Mouse (Mus musculus) left cerebral cortex, adult 8-10 months (tissue): Measurements from ENCODE around the gene P4htm. TPM values are rescaled to one million over a fixed set of nuclear protein-coding genes. Genes with fewer than 3 reads are reported as not detected.
"Not testable (repeated sequence)": the region's sequence is repeated elsewhere in the genome, so short reads cannot be mapped to it uniquely, and the experiment has no call there.

Experiments used
- DNase-seq, 2 experiments: peaks; one replicate each; pipeline ENCODE4 v3.0.0; 2022; ENCODE audit warnings: low spot score in 2 of 2
- total RNA-seq, 4 experiments: library from RNA; stranded (reverse); gene quantifications; 2 replicates each; pipeline ENCODE4 v1.2.4; 2022

The P4htm gene
- 10 to 100 TPM; 87.5 to 98.6 (median 93.9) TPM for total RNA-seq

- DNase-seq, result peak; percentile 72 to 77
These were observed at the start of gene P4htm for GRCm38 (mm10) chr9:108596998-108597764. Gene P4htm (minus strand): TSS chr9:108597667.

- no peak for DNase-seq
These were observed 42.4 kb upstream of the P4htm start for GRCm38 (mm10) chr9:108639825-108640224.

- DNase-seq, result no peak
These were observed 37.9 kb upstream of the P4htm start for GRCm38 (mm10) chr9:108635415-108635814.

GRCm38 (mm10) chr9:108633846-108634245, 36.4 kb upstream of the P4htm start:
- no peak for DNase-seq

DNA sequence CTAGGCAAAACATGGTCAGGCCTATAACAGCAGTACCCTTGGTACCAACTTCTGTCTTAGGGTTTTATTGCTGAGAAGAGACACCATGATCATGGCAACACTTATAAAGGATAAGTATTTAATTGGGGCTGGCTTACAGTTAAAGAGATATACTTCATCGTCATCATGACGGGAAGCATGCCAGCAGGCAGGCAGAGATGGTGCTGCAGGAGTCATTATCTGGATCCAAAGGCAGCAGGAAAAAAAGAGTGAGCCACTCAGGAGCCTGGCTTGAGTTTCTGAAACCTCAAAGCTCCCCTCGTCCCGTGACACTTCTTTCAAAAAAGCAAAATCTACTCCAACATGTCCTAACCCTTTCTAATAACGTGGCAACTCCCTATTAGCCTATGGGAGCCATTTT, 34.9 kb upstream of the P4htm start:
- no peak for DNase-seq

- DNase-seq, result no peak
These were observed 34.3 kb upstream of the P4htm start for GRCm38 (mm10) chr9:108631631-108632256.

DNA sequence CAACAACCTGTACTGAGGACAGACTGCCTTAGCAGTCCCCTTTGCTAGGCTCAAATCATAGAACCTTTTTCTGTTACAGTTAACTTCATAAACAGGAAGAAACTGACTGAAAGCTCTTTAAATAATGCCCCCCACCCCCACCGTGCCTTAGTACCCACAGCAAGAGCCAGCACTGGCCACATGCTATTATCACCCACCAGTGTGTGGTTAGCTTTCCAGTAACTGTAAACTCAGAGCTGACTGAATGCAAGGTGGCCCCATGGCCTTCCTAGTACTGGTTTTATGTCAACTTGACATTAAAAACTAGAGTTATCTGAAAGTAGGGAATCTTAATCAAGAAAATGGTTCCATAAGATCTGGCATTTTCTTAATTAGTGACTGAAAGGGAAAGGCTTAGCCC, 33.2 kb upstream of the P4htm start:
- no peak for DNase-seq

DNA sequence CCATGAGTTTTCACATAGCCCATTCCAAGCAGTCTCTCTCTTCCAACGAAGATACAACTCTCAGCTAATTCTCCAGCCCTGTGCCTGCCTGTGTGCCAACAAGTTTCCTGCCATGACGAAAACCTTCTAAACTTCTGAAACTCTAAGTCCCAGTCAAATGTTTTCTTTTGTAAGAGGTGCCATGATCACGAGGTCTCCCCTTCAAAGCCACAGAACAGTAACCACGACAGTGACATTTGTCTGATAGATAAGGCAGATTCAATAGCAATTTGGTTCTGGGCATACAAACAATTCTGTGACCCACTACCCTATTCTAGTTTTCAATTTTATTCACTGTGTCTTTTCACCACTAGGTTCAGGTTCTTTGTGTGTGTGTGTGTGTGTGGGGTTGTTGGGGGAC, 30.7 kb upstream of the P4htm start:
- no peak for DNase-seq

DNA sequence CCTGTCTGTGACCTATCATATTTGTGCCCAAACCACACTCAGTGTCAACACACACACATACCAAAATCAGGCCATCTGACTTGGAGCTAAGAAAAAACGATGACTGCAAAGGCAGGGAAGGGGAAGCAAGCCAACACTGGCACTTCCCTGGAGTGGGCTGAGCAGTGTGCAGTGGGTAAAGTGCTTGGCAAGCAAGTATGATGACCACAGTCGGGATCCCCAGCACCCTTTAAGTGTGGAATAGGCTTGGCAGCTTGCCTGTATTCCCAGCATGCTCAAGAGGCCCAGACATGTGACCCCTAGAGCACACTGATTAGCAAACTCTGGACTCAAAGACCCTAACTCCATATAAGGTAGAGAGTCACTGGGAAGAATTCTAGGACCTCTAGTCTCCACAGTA, 29.0 kb upstream of the P4htm start:
- DNase-seq, result no peak

- DNase-seq, result no peak
These were observed 19.8 kb upstream of the P4htm start for GRCm38 (mm10) chr9:108617301-108617700.

- DNase-seq, result no peak
These were observed 14.0 kb upstream of the P4htm start for GRCm38 (mm10) chr9:108611488-108611887.

- no peak for DNase-seq
These were observed 11.4 kb upstream of the P4htm start for GRCm38 (mm10) chr9:108608889-108609288.

GRCm38 (mm10) chr9:108607929-108608328, 10.5 kb upstream of the P4htm start:
- not testable (repeated sequence) for DNase-seq

DNA sequence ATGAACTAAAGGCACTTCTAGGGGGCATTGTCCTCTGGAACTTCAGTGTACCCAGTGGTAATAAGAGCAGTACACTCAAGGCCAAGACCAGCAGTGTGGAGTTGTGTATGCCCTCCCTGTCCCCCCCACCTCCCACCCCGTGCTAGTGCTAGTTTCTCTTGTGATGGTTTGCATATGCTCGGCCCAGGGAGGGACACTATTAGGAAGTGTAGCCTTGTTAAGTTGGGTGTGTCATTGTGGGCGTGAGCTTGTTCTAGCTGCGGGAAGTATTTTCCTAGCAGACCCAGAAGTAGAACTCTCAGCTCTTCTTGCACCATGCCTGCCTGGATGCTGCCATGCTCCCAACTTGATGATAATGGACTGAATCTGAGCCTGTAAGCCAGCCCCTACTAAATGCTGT, 4.5 kb upstream of the P4htm start:
- DNase-seq, result no peak

DNA sequence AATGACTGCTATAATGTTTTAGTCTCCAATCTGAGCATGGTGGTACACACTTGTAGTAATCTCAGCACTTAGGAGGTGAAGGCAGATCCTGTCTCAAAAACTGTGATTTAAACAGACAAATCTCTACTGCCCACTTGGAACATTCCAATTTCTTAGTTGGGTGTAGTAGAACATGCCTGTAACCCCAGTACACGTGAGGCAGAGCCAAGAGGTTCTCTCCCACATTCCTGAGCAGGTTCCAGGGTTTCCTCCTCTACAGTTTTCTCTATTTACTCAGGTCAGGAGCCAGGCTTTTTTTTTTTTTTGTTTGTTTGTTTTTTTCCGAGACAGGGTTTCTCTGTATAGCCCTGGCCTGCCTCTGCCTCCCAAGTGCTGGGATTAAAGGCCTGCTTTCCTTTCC, 2.5 kb upstream of the P4htm start:
- no peak for DNase-seq

DNA sequence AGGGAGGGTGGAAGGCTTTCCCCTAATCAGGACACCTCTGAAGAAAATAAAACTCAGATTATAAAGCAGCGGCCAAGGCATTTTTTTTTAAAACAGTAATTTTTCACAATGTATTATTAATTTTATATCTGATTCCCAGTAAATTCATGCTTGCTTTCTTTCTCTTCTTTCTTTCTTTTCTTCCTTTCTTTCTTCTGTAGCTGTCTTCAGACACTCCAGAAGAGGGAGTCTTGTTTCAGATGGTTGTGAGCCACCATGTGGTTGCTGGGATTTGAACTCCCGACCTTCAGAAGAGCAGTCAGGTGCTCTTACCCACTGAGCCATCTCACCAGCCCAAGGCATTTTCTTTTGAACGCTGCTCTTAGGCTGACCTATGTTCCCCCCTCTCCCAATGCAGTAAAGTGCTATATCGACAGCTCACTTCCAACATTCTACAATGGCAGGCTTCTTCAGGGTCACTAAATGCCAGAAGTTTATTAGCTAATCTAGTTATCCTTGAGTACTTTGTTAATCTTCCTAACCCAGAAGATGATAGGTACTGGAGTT, 1.6 kb upstream of the P4htm start:
- DNase-seq, result no peak

- DNase-seq, result no peak
These were observed 3.1 kb downstream of the P4htm start for GRCm38 (mm10) chr9:108594354-108594753.

GRCm38 (mm10) chr9:108591462-108591861, 6.0 kb downstream of the P4htm start:
- no peak for DNase-seq

DNA sequence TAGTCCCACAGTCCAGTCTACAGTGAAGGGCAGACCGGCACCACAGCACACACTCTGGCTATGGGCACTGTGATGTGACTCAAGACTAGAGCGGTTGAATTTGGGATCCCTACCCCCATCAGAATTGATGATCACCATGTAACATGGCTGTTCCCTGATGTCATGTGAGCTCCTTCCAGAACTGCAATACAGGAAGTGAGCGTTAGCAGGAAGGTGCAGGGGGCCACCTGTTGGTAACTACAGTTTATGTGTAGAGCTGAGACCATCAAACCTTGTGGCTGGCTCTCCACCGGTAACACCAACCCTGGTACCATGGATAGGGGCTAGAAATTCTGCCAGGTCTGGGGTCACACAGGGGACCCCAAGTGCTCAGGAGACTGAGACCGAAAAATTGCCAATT, 8.2 kb downstream of the P4htm start:
- DNase-seq, result no peak

GRCm38 (mm10) chr9:108587571-108588180, 9.8 kb downstream of the P4htm start:
- DNase-seq, result peak in 1 of 2 experiments; percentile 96

- DNase-seq, result no peak
These were observed 18.1 kb downstream of the P4htm start for GRCm38 (mm10) chr9:108579344-108579690.

DNA sequence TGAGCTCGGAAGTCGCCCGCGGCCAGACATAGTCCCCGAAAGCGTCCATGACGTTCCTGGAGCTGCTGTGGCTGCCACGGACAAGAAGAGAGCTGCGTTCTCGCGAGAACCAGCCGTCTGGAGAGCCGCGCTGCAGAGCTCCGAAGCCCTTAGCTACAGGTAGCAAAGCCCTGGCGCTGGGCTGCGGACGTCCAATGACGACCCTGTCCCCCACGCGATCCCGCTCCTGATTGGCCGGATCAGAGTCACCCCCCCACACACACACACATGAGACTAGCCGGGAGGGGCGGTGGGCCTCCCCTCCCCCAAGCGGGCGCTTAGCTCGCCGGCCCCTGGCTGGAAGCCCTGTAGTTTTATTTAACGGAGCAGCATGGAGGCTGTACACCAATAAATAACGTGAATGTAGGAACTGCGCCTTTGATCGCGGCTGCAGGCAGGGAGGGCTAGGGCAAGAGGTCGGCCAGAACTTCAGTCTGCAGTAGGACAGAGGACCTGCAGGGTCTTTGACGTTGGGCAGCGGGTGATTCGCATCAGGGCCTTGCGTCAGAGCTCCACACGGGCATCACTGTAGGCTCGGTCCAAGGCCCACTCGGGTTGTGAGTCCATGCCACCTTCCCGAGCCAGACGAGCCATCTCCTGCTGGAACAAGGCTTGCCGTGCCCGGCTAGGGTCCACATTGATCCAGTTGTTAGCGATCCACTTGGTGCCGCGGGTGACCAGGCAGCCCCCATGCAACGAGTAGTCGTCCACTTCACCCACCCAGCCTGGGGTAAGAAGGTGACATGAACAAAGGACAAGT, 18.7 kb downstream of the P4htm start, which contains the start of gene Wdr6:
TSS of gene Wdr6 (minus strand) at position 195 of the 799 bp plus-strand sequence.
- peak; percentile 62 to 95 for DNase-seq
